Mouse (Mus musculus) myocyte (in vitro differentiated cells): ENCODE results near the gene Scn1b. TPM values are rescaled to one million over a fixed set of nuclear protein-coding genes. Genes with fewer than 3 reads are reported as not detected.

ENCODE experiments used
- H3K27me3 ChIP-seq: one replicate; pipeline ENCODE4 v1.6.1; 2011; ENCODE audit not compliant: control insufficient read depth, insufficient read depth, insufficient read length
- H3K36me3 ChIP-seq: one replicate; pipeline ENCODE4 v1.6.1; 2011; ENCODE audit not compliant: control insufficient read depth, insufficient read depth
- H3K4me2 ChIP-seq: one replicate; pipeline ENCODE4 v1.6.1; 2011; ENCODE audit warnings: low read depth, control low read depth
- H3K4me3 ChIP-seq: one replicate; pipeline ENCODE4 v1.5.1; 2011; ENCODE audit warnings: mild to moderate bottlenecking, control low read depth, moderate library complexity
- H3K79me2 ChIP-seq: one replicate; pipeline ENCODE4 v1.6.1; 2011; ENCODE audit not compliant: control insufficient read depth, insufficient read depth
- H3ac ChIP-seq: one replicate; pipeline ENCODE4 v1.6.1; 2011; ENCODE audit not compliant: control insufficient read depth, insufficient read length
- CEBPB ChIP-seq: IDR thresholded peaks from 2 replicates; pipeline ENCODE4 v1.6.1; 2011; ENCODE audit warnings: mild to moderate bottlenecking, moderate library complexity; ENCODE audit not compliant: poor library complexity, insufficient read depth, severe bottlenecking
- E2F4 ChIP-seq: IDR thresholded peaks from one replicate; pipeline ENCODE4 v1.6.1; 2011; ENCODE audit warnings: mild to moderate bottlenecking, control low read depth, moderate library complexity; ENCODE audit not compliant: insufficient read depth
- MAX ChIP-seq: IDR thresholded peaks from one replicate; pipeline ENCODE4 v1.6.1; 2011; ENCODE audit warnings: low read depth, mild to moderate bottlenecking, control low read depth
- MYOD1 ChIP-seq, 3 experiments: IDR thresholded peaks; one replicate each; pipeline ENCODE4 v1.6.1; 2011; ENCODE audit warnings: control low read depth in 2 of 3, low read depth in 2 of 3, mild to moderate bottlenecking in 2 of 3, moderate library complexity in 1 of 3; ENCODE audit not compliant: insufficient read length in 2 of 3, control insufficient read depth in 1 of 3
- MYOG ChIP-seq, 3 experiments: IDR thresholded peaks; one replicate each; pipeline ENCODE4 v1.6.1; 2011; ENCODE audit warnings: control low read depth in 2 of 3, low read depth in 2 of 3, mild to moderate bottlenecking in 2 of 3; ENCODE audit not compliant: insufficient read length in 2 of 3, control insufficient read depth in 1 of 3, insufficient read depth in 1 of 3
- POLR2A ChIP-seq: IDR thresholded peaks from one replicate; pipeline ENCODE4 v1.6.1; 2011; ENCODE audit warnings: low read depth, mild to moderate bottlenecking, control low read depth, moderate library complexity; ENCODE audit not compliant: insufficient read length
- POLR2AphosphoS2 ChIP-seq: IDR thresholded peaks from one replicate; pipeline ENCODE4 v1.6.1; 2011; ENCODE audit warnings: low read depth, control low read depth; ENCODE audit not compliant: insufficient read length
- REST ChIP-seq: IDR thresholded peaks from one replicate; pipeline ENCODE4 v1.6.1; 2011; ENCODE audit warnings: mild to moderate bottlenecking, control low read depth, moderate library complexity; ENCODE audit not compliant: insufficient read depth, insufficient read length
- SRF ChIP-seq: IDR thresholded peaks from one replicate; pipeline ENCODE4 v1.6.1; 2011; ENCODE audit warnings: low read depth; ENCODE audit not compliant: control insufficient read depth, insufficient read length
- TCF12 ChIP-seq: IDR thresholded peaks from one replicate; pipeline ENCODE4 v1.6.1; 2011; ENCODE audit warnings: mild to moderate bottlenecking, control low read depth; ENCODE audit not compliant: poor library complexity, insufficient read depth, severe bottlenecking
- TCF3 ChIP-seq: IDR thresholded peaks from one replicate; pipeline ENCODE4 v1.6.1; 2011; ENCODE audit warnings: low read depth, control low read depth; ENCODE audit not compliant: insufficient read length
- USF1 ChIP-seq: IDR thresholded peaks from one replicate; pipeline ENCODE4 v1.6.1; 2011; ENCODE audit warnings: low read depth, mild to moderate bottlenecking, control low read depth, moderate library complexity
- polyA plus RNA-seq: library from polyadenylated mRNA; unstranded; fragments of >200 nt; fragmentation: generic; extraction: Trizol; gene quantifications from one replicate; pipeline ENCODE4 v1.2.1, GENCODE M21; 2012; ENCODE audit warnings: missing spikeins

The Scn1b gene
- polyA plus RNA-seq, 1 experiment: 4.1 TPM

GRCm38 (mm10) chr7:31070324-31070723 is 56.5 kb downstream of the Scn1b start:
- H3K79me2 ChIP-seq: no peaks in the 10 kb centered on the region
- H3K4me3 ChIP-seq: no peak overlapping the region
- no peaks in the 10 kb centered on the region for H3K36me3 ChIP-seq
- peaks cover 11% of the 10 kb centered on the region for H3K27me3 ChIP-seq
- no peak overlapping the region for H3K4me2 ChIP-seq
- no peak overlapping the region for H3ac ChIP-seq
- TF ChIP-seq SRF (no peak), TCF3 (no peak), USF1 (no peak), MAX (no peak), MYOD1 (IDR thresholded peaks at IDR 0.05; ENCODE audit: control insufficient read depth in 1 of 3, insufficient read length in 2 of 3, low read depth in 2 of 3) (no peak), CEBPB (no peak), MYOG (IDR thresholded peaks at IDR 0.05; ENCODE audit: control insufficient read depth in 1 of 3, insufficient read depth in 1 of 3, insufficient read length in 2 of 3, low read depth in 2 of 3) (no peak), POLR2AphosphoS2 (no peak), REST (no peak), POLR2A (no peak), E2F4 (no peak), TCF12 (no peak)

DNA sequence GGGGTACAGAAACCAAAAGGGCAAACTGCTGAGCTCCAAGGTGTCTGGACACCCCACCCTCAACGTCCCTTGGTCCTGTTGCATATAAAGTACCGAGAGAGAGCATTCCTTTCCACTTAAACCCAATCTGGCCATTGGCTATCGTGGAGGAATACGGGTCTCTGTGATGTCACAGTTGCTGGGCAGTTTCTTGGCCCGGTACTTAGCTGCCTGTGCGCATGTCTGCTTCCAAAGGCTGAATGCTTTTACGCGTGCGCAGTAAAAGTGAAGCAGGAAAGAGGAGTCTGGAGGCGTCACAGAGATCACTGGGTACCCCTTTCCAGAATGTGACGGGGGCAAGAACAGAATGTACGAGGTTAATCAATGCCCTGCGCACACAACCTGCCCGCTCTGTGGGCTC is 57.3 kb downstream of the Scn1b start:
- H3K4me2 ChIP-seq: no peak overlapping the region
- no peak overlapping the region for H3K4me3 ChIP-seq
- H3K79me2 ChIP-seq: no peaks in the 10 kb centered on the region
- peaks cover 11% of the 10 kb centered on the region for H3K27me3 ChIP-seq
- TF ChIP-seq POLR2AphosphoS2 (no peak), TCF12 (no peak), E2F4 (no peak), SRF (no peak), USF1 (no peak), REST (no peak), MAX (no peak), MYOG (IDR thresholded peaks at IDR 0.05; ENCODE audit: control insufficient read depth in 1 of 3, insufficient read depth in 1 of 3, insufficient read length in 2 of 3, low read depth in 2 of 3) (no peak), POLR2A (no peak), TCF3 (no peak), CEBPB (no peak), MYOD1 (IDR thresholded peaks at IDR 0.05; ENCODE audit: control insufficient read depth in 1 of 3, insufficient read length in 2 of 3, low read depth in 2 of 3) (no peak)
- no peak overlapping the region for H3ac ChIP-seq
- no peaks in the 10 kb centered on the region for H3K36me3 ChIP-seq

- Histone ChIP-seq H3ac (no peak overlapping the region), H3K27me3 (peaks cover 11% of the 10 kb centered on the region), H3K36me3 (no peaks in the 10 kb centered on the region), H3K4me2 (no peak overlapping the region), H3K4me3 (no peak overlapping the region), H3K79me2 (no peaks in the 10 kb centered on the region)
- TF ChIP-seq USF1: no peak
These were observed 59.0 kb downstream of the Scn1b start for GRCm38 (mm10) chr7:31067836-31068235.

Other genes with a start within 250 kb of the Scn1b start
- gene Cd22, start 246.7 kb downstream of the Scn1b start, polyA plus RNA-seq: not detected
- 0.01 TPM for gene Mag, start 212.1 kb downstream of the Scn1b start, polyA plus RNA-seq
- not detected for gene Hamp2, start 202.3 kb downstream of the Scn1b start, polyA plus RNA-seq
- not detected for gene Hamp, start 183.0 kb downstream of the Scn1b start, polyA plus RNA-seq
- 88.6 TPM for gene Usf2, start 170.2 kb downstream of the Scn1b start, polyA plus RNA-seq
- 0.02 TPM for gene Lsr, start 153.5 kb downstream of the Scn1b start, polyA plus RNA-seq
- not detected for gene Fam187b, start 153.2 kb downstream of the Scn1b start, polyA plus RNA-seq
- gene Fxyd5, start 84.5 kb downstream of the Scn1b start, polyA plus RNA-seq: 31.0 TPM
- gene Fxyd7, start 75.5 kb downstream of the Scn1b start, polyA plus RNA-seq: not detected
- 8.4 TPM for gene Fxyd1, start 69.8 kb downstream of the Scn1b start, polyA plus RNA-seq
- not detected for gene Lgi4, start 67.7 kb downstream of the Scn1b start, polyA plus RNA-seq
- 0.01 TPM for gene Fxyd3, start 50.3 kb downstream of the Scn1b start, polyA plus RNA-seq
- gene Hpn, start 11.7 kb downstream of the Scn1b start, polyA plus RNA-seq: not detected
- gene Gramd1a, start 28.9 kb upstream of the Scn1b start, polyA plus RNA-seq: 25.5 TPM
- gene Scgb2b2, start 163.5 kb upstream of the Scn1b start, polyA plus RNA-seq: not detected
- gene Scgb1b2, start 164.8 kb upstream of the Scn1b start, polyA plus RNA-seq: not detected
- gene Scgb2b3, start 235.1 kb upstream of the Scn1b start, polyA plus RNA-seq: not detected
- not detected for gene Scgb1b3, start 248.6 kb upstream of the Scn1b start, polyA plus RNA-seq